Mouse (Mus musculus) embryonic facial prominence, embryonic 13.5 days (tissue): ENCODE measurements around the gene Rnf103. TPM values are rescaled to one million over a fixed set of nuclear protein-coding genes. Genes with fewer than 3 reads are reported as not detected.
"Not testable (repeated sequence)": the region's sequence is repeated elsewhere in the genome, so short reads cannot be mapped to it uniquely, and the experiment has no call there.

Source experiments
- ATAC-seq: fragments of 200-750 bp; cut with Nextera tagmentation; 2 replicates; pipeline ENCODE4 v1.8.0; 2017; ENCODE audit warnings: low read depth; ENCODE audit not compliant: insufficient number of reproducible peaks, insufficient read depth, low FRiP score, low TSS enrichment
- H3K27ac ChIP-seq: fragments of 300-500 bp; sonication (generic); 2 replicates; pipeline ENCODE4 v1.5.1; 2015; ENCODE audit warnings: moderate library complexity, mild to moderate bottlenecking, inconsistent platforms
- H3K27me3 ChIP-seq: fragments of 300-500 bp; sonication (generic); 2 replicates; pipeline ENCODE4 v1.6.1; 2015; ENCODE audit warnings: mild to moderate bottlenecking, inconsistent platforms
- H3K36me3 ChIP-seq: fragments of 300-500 bp; sonication (generic); 2 replicates; pipeline ENCODE4 v1.6.1; 2015; ENCODE audit warnings: mild to moderate bottlenecking, inconsistent platforms
- H3K4me1 ChIP-seq: fragments of 300-500 bp; sonication (generic); 2 replicates; pipeline ENCODE4 v1.6.1; 2015; ENCODE audit warnings: inconsistent platforms
- H3K4me2 ChIP-seq: fragments of 300-500 bp; sonication (generic); 2 replicates; pipeline ENCODE4 v1.6.1; 2015; ENCODE audit warnings: moderate library complexity, mild to moderate bottlenecking, inconsistent platforms
- H3K4me3 ChIP-seq: fragments of 300-500 bp; sonication (generic); 2 replicates; pipeline ENCODE4 v1.5.1; 2015; ENCODE audit warnings: mild to moderate bottlenecking, inconsistent platforms
- H3K9ac ChIP-seq: fragments of 300-500 bp; sonication (generic); 2 replicates; pipeline ENCODE4 v1.6.1; 2015; ENCODE audit warnings: mild to moderate bottlenecking, inconsistent platforms
- H3K9me3 ChIP-seq: fragments of 300-500 bp; sonication (generic); 2 replicates; pipeline ENCODE4 v1.6.1; 2016; ENCODE audit warnings: inconsistent platforms
- WGBS: fragments of 180-500 bp; shearing (Covaris S2); methylation state at CpG from one replicate; pipeline ENCODE4 v1.1.7; 2015; ENCODE audit warnings: mixed read lengths; 5-methylcytosine and 5-hydroxymethylcytosine counted together
- polyA plus RNA-seq: library from polyadenylated mRNA; unstranded; fragments of >200 nt; fragmentation: Nextera tagmentation; extraction: Ambion mirVana; gene quantifications from 2 replicates; pipeline ENCODE4 v1.2.1, GENCODE M21; 2015

Gene Rnf103
- polyA plus RNA-seq, 1 experiment from 2014 or later, result 14.0 TPM

GRCm38 (mm10) chr6:71475604-71476003 is 18.1 kb upstream of the Rnf103 start:
- H3K9me3 ChIP-seq, result no peaks in the 10 kb centered on the region
- H3K4me2 ChIP-seq, result no peak overlapping the region
- ATAC-seq, result no peak
- H3K4me1 ChIP-seq, result no peaks in the 10 kb centered on the region
- H3K27me3 ChIP-seq, result no peaks in the 10 kb centered on the region
- no peak overlapping the region for H3K27ac ChIP-seq
- H3K36me3 ChIP-seq, result no peaks in the 10 kb centered on the region
- no peak overlapping the region for H3K4me3 ChIP-seq
- H3K9ac ChIP-seq, result no peak overlapping the region
- 87% methylated on average over 3 of the region's 3 CpGs for WGBS

GRCm38 (mm10) chr6:71476783-71477182 is 16.9 kb upstream of the Rnf103 start:
- no peaks in the 10 kb centered on the region for H3K36me3 ChIP-seq

GRCm38 (mm10) chr6:71478816-71479568 is 14.7 kb upstream of the Rnf103 start:
- not testable (repeated sequence) for H3K4me2 ChIP-seq, H3K4me1 ChIP-seq, ATAC-seq, H3K36me3 ChIP-seq, H3K27ac ChIP-seq, H3K9me3 ChIP-seq, H3K9ac ChIP-seq, H3K4me3 ChIP-seq, H3K27me3 ChIP-seq
- WGBS, result 89% methylated on average over 10 of the region's 10 CpGs

More at GRCm38 (mm10) chr6:71476783-71477182, 16.9 kb upstream of the Rnf103 start:
- H3K4me2 ChIP-seq, result no peak overlapping the region
- H3K4me1 ChIP-seq, result no peaks in the 10 kb centered on the region
- ATAC-seq, result no peak
- H3K4me3 ChIP-seq, result no peak overlapping the region
- no peaks in the 10 kb centered on the region for H3K9me3 ChIP-seq
- H3K27ac ChIP-seq, result no peak overlapping the region
- 63% methylated on average over 5 of the region's 5 CpGs for WGBS
- H3K27me3 ChIP-seq, result no peaks in the 10 kb centered on the region
- no peak overlapping the region for H3K9ac ChIP-seq

- not testable (repeated sequence) for H3K27me3 ChIP-seq, ATAC-seq, H3K27ac ChIP-seq, H3K36me3 ChIP-seq, H3K4me3 ChIP-seq, H3K9ac ChIP-seq, H3K4me2 ChIP-seq, H3K4me1 ChIP-seq, H3K9me3 ChIP-seq
- 93% methylated on average over 2 of the region's 2 CpGs for WGBS
Observed at GRCm38 (mm10) chr6:71479588-71479987, 14.1 kb upstream of the Rnf103 start.

GRCm38 (mm10) chr6:71480136-71480535 is 13.6 kb upstream of the Rnf103 start:
- no peak overlapping the region for H3K4me3 ChIP-seq
- WGBS, result 83% methylated on average over 1 of the region's 1 CpGs
- no peaks in the 10 kb centered on the region for H3K36me3 ChIP-seq
- no peaks in the 10 kb centered on the region for H3K4me1 ChIP-seq
- no peak overlapping the region for H3K27ac ChIP-seq
- no peaks in the 10 kb centered on the region for H3K27me3 ChIP-seq
- no peak overlapping the region for H3K9ac ChIP-seq
- no peaks in the 10 kb centered on the region for H3K9me3 ChIP-seq
- no peak for ATAC-seq
- no peak overlapping the region for H3K4me2 ChIP-seq

GRCm38 (mm10) chr6:71481136-71481535 is 12.6 kb upstream of the Rnf103 start:
- no peak for ATAC-seq
- Histone ChIP-seq H3K9ac (no peak overlapping the region), H3K4me1 (no peaks in the 10 kb centered on the region), H3K27ac (no peak overlapping the region), H3K4me2 (no peak overlapping the region), H3K4me3 (no peak overlapping the region), H3K9me3 (no peaks in the 10 kb centered on the region), H3K27me3 (no peaks in the 10 kb centered on the region), H3K36me3 (no peaks in the 10 kb centered on the region)
- 31% methylated on average over 7 of the region's 7 CpGs for WGBS

- H3K9me3 ChIP-seq, result no peaks in the 10 kb centered on the region
- no peaks in the 10 kb centered on the region for H3K4me1 ChIP-seq
- no peak overlapping the region for H3K27ac ChIP-seq
- no peak overlapping the region for H3K4me3 ChIP-seq
- H3K9ac ChIP-seq, result no peak overlapping the region
- H3K27me3 ChIP-seq, result no peaks in the 10 kb centered on the region
- H3K36me3 ChIP-seq, result no peaks in the 10 kb centered on the region
- no peak overlapping the region for H3K4me2 ChIP-seq
- WGBS, result 85% methylated on average over 5 of the region's 5 CpGs
- no peak for ATAC-seq
Observed at GRCm38 (mm10) chr6:71485246-71485645, 8.4 kb upstream of the Rnf103 start.

GRCm38 (mm10) chr6:71486226-71486625 is 7.5 kb upstream of the Rnf103 start:
- Histone ChIP-seq H3K4me3 (no peak overlapping the region), H3K27me3 (no peaks in the 10 kb centered on the region), H3K27ac (no peak overlapping the region), H3K4me2 (no peak overlapping the region), H3K36me3 (no peaks in the 10 kb centered on the region), H3K4me1 (no peaks in the 10 kb centered on the region), H3K9ac (no peak overlapping the region), H3K9me3 (no peaks in the 10 kb centered on the region)
- no peak for ATAC-seq
- 34% methylated on average over 2 of the region's 2 CpGs for WGBS

- 81% methylated on average over 1 of the region's 1 CpGs for WGBS
- ATAC-seq, result no peak
Observed at GRCm38 (mm10) chr6:71486867-71487266, 6.8 kb upstream of the Rnf103 start.

GRCm38 (mm10) chr6:71487966-71488365 is 5.7 kb upstream of the Rnf103 start:
- H3K9me3 ChIP-seq, result no peaks in the 10 kb centered on the region
- WGBS, result 36% methylated on average over 4 of the region's 4 CpGs
- H3K9ac ChIP-seq, result no peak overlapping the region
- H3K4me1 ChIP-seq, result 0 out of 2 replicates have a peak, but pooled peaks cover 7% of the 10 kb centered on the region
- no peak overlapping the region for H3K27ac ChIP-seq
- H3K4me2 ChIP-seq, result no peak overlapping the region
- H3K36me3 ChIP-seq, result no peaks in the 10 kb centered on the region
- no peak overlapping the region for H3K4me3 ChIP-seq
- no peak for ATAC-seq
- H3K27me3 ChIP-seq, result no peaks in the 10 kb centered on the region

More at GRCm38 (mm10) chr6:71486867-71487266, 6.8 kb upstream of the Rnf103 start:
- Histone ChIP-seq H3K4me1 (no peaks in the 10 kb centered on the region), H3K4me2 (no peak overlapping the region), H3K27me3 (no peaks in the 10 kb centered on the region), H3K9me3 (no peaks in the 10 kb centered on the region), H3K27ac (no peak overlapping the region), H3K4me3 (no peak overlapping the region), H3K36me3 (no peaks in the 10 kb centered on the region), H3K9ac (no peak overlapping the region)

- Histone ChIP-seq H3K4me2 (no peak overlapping the region), H3K27me3 (no peaks in the 10 kb centered on the region), H3K36me3 (0 out of 2 replicates have a peak, but pooled peaks cover 2% of the 10 kb centered on the region), H3K9me3 (no peaks in the 10 kb centered on the region), H3K4me3 (no peak overlapping the region), H3K9ac (no peak overlapping the region), H3K27ac (peak overlapping the region; percentile 74), H3K4me1 (peaks cover 20% of the 10 kb centered on the region)
- WGBS, result 24% methylated on average over 4 of the region's 4 CpGs
- ATAC-seq, result peak; percentile 73
Observed at GRCm38 (mm10) chr6:71492136-71492535, 1.6 kb upstream of the Rnf103 start.
